Mouse (Mus musculus): ENCODE data around the gene Gpr157. TPM values are rescaled to one million over a fixed set of nuclear protein-coding genes. Genes with fewer than 3 reads are reported as not detected.
"Not testable (repeated sequence)": the region's sequence is repeated elsewhere in the genome, so short reads cannot be mapped to it uniquely, and the experiment has no call there.

Gpr157 gene
- 0.29 and 0.47 TPM in 2 replicates for polyA plus RNA-seq (2014; fragmentation: Nextera tagmentation; extraction: Ambion mirVana)

DNA sequence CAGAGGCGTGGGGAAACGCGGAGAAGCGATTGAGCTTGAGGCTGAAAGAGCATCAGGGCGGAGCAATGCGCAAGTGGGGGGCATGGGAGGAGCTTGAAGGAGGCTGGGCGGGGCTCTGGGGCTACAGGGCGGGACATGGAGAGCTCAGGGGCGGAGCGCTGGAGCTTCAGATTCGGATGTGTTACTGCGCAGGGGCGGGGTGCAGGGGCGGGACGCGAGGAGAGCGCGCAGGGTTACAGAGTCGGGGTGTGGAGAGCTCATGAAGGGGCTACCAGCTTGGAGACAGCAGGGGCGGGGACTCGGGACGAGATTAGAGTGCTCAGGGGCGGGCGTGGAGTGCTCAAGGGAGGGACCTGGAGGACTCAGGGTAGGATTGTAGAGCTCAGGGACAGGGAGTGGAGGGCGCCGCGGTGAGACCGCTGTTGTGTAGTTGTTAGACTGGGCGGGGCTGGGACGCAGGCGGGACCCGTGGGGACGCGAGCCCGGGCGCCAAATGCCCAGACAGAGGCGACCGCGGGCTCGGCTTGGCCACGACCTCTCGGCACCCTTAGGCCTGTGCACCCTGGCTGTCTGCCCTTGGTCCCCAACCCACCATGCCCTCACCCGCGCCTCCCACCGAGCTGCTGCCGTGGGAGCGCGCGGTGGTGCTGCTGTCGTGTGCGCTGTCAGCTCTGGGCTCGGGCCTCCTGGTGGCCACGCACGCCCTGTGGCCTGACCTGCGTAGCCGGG, at the start of gene Gpr157:
TSS of gene Gpr157 (plus strand) at position 205 of the 729 bp plus-strand sequence.
- Histone ChIP-seq H3K9me3 (ENCODE audit: control insufficient read depth, low read length) (no peaks in the 10 kb centered on the region), H3K4me2 (ENCODE audit: low read depth, severe bottlenecking) (peak within 1 kb of the TSS; percentile 99), H3K27me3 (ENCODE audit: control insufficient read depth, insufficient read depth, low read length) (peaks cover 6% of the 10 kb centered on the region), H3K27ac (replicated peaks; ENCODE audit: low read depth, low read length) (no peak within 1 kb of the TSS; the same call in 1 of the 2 replicates), H3K4me3 (ENCODE audit: low read depth, low read length) (peak within 1 kb of the TSS; percentile 57), H3K9ac (ENCODE audit: low read length) (peak within 1 kb of the TSS; percentile 56), H3K4me1 (ENCODE audit: control insufficient read depth, insufficient read depth, low read length) (peaks cover 6% of the 10 kb centered on the region; the same call in 1 of the 2 replicates), H3K36me3 (ENCODE audit: control insufficient read depth, insufficient read depth, low read length) (no peaks in the 10 kb centered on the region)
- WGBS = under 1% methylated on average over 55 of the region's 56 CpGs
- peak; percentile 94 for DNase-seq (ENCODE audit: low spot score)
- peak; percentile 93 for ATAC-seq (ENCODE audit: insufficient number of reproducible peaks, low FRiP score, low TSS enrichment, low read depth)

DNA sequence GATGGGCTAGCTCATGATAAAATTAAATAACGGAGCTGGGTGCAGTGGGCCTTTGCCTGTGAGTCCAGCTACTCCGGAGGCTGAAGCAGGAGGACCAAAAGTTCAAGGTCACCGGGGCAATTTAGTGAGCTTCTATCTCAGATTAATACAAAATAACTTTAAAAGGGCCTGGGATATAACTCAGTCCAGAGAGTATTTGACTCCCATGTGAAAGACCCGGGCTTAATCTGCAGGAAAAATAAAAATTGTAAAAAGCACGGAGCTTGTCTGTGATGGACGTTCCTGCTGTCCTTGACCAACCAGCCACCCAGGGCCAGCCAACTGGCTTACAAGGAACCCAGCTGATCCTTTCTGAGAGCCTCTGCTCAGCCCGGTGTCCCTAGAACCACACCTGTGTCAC, 48.6 kb upstream of the Gpr157 start:
- DNase-seq (ENCODE audit: low spot score) (no peak), ATAC-seq (ENCODE audit: insufficient number of reproducible peaks, low FRiP score, low TSS enrichment, low read depth) (no peak)
- H3K36me3 ChIP-seq (ENCODE audit: control insufficient read depth, insufficient read depth, low read length) = no peaks in the 10 kb centered on the region
- no peak overlapping the region for H3K4me3 ChIP-seq (ENCODE audit: low read depth, low read length)
- 85% methylated on average over 7 of the region's 7 CpGs for WGBS
- no peak overlapping the region for H3K27ac ChIP-seq (replicated peaks; ENCODE audit: low read depth, low read length)
- no peak overlapping the region for H3K9ac ChIP-seq (ENCODE audit: low read length)
- H3K4me2 ChIP-seq (ENCODE audit: low read depth, severe bottlenecking) = no peak overlapping the region
- H3K4me1 ChIP-seq (ENCODE audit: control insufficient read depth, insufficient read depth, low read length) = 0 out of 2 replicates have a peak, but pooled peaks cover 1% of the 10 kb centered on the region
- no peaks in the 10 kb centered on the region for H3K9me3 ChIP-seq (ENCODE audit: control insufficient read depth, low read length)
- peaks cover 17% of the 10 kb centered on the region for H3K27me3 ChIP-seq (ENCODE audit: control insufficient read depth, insufficient read depth, low read length)

DNA sequence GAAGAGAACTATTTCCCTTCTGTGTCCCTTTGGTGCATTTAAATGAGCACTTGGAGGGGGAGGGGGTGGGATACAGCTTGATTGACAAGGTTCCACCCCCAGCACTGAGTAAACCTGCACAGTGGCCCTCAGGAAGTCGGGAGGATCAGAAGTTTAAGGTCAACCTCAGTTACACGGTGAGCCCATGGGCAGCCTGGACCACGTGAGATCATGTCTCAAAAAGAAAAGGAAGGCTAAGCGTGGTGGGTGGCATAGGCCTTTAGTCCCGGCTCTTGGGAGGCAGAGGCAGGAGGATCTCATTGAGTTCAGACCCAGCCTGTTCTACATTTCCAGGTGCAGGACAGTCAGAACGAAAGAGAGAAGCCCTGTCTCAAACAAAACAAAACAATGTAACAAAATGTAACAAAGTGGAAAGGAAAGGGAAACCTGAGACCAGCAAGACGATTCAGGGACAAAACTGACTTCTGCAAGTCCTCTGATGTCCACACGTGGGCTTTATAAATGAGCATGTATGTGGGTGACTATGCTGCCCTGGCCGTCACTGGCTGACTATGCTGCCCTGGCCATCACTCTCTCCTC, 47.1 kb upstream of the Gpr157 start:
- Histone ChIP-seq H3K4me1 (ENCODE audit: control insufficient read depth, insufficient read depth, low read length) (no peaks in the 10 kb centered on the region), H3K27me3 (ENCODE audit: control insufficient read depth, insufficient read depth, low read length) (peaks cover 1% of the 10 kb centered on the region), H3K4me2 (ENCODE audit: low read depth, severe bottlenecking) (no peak overlapping the region), H3K4me3 (ENCODE audit: low read depth, low read length) (no peak overlapping the region), H3K36me3 (ENCODE audit: control insufficient read depth, insufficient read depth, low read length) (no peaks in the 10 kb centered on the region), H3K27ac (replicated peaks; ENCODE audit: low read depth, low read length) (no peak overlapping the region), H3K9ac (ENCODE audit: low read length) (no peak overlapping the region), H3K9me3 (ENCODE audit: control insufficient read depth, low read length) (no peaks in the 10 kb centered on the region)
- WGBS = 79% methylated on average over 9 of the region's 9 CpGs
- ATAC-seq (ENCODE audit: insufficient number of reproducible peaks, low FRiP score, low TSS enrichment, low read depth) = no peak
- no peak for DNase-seq (ENCODE audit: low spot score)

DNA sequence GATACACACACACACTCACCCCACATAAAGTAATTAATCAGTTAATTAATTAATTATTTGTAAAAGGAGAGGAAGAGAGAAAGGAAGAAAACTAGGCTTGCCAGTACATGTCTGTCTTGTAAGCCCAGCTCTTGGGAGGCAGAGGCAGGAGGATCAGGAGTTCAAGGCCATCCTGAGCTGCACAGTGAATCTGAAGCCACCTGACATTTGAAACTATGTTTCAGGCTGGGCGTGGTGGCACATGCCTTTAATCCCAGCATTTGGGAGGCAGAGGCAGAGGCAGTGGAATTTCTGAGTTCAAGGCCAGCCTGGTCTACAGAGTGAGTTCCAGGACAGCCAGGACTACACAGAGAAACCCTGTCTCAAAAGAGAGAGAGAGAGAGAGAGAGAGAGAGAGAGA, 46.3 kb upstream of the Gpr157 start:
- not testable (repeated sequence) for H3K27me3 ChIP-seq (ENCODE audit: control insufficient read depth, insufficient read depth, low read length); H3K9ac ChIP-seq (ENCODE audit: low read length); H3K4me1 ChIP-seq (ENCODE audit: control insufficient read depth, insufficient read depth, low read length); H3K36me3 ChIP-seq (ENCODE audit: control insufficient read depth, insufficient read depth, low read length); H3K4me2 ChIP-seq (ENCODE audit: low read depth, severe bottlenecking); H3K4me3 ChIP-seq (ENCODE audit: low read depth, low read length); H3K9me3 ChIP-seq (ENCODE audit: control insufficient read depth, low read length); ATAC-seq (ENCODE audit: insufficient number of reproducible peaks, low FRiP score, low TSS enrichment, low read depth); DNase-seq (ENCODE audit: low spot score); H3K27ac ChIP-seq (replicated peaks; ENCODE audit: low read depth, low read length)
- 76% methylated on average over 1 of the region's 1 CpGs for WGBS

DNA sequence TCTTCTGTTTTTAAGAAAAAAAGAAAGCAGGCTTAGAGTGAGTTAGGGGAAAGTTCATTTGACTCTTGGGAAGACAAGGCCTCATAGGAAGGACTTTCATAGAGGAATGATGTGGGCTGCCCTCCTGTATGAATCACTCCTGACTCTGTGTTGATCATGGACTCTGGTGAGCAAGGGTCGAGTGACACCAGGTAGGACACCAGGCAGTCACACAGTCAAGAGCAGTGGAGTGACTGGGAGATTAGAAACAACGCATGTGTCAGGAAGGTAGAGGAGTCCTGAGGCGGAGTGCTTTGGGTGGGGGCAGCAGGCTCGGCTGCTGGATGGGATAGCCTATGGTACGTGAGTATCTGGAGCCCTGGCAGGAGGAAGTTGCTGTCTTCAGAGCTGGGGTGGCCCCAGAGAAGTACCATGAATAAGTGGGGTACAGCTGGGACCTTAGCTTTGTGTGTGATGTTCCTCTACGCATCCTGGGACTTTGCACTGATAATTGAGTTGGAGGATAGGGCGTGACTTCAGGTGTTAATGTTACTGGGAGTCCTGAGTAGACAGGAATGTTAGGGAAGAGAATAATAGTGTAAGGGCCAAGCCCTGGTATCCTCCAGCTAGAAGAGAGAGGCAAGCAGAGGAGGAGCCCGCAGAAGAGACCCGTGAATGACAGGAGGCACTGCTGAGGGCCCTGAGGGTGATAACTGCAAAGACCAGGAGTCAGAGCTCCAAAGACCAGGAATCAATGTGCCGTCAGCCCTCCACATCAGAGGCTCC, 45.6 kb upstream of the Gpr157 start:
- Histone ChIP-seq H3K27ac (replicated peaks; ENCODE audit: low read depth, low read length) (no peak overlapping the region), H3K27me3 (ENCODE audit: control insufficient read depth, insufficient read depth, low read length) (0 out of 2 replicates have a peak, but pooled peaks cover 2% of the 10 kb centered on the region), H3K9me3 (ENCODE audit: control insufficient read depth, low read length) (no peaks in the 10 kb centered on the region), H3K4me3 (ENCODE audit: low read depth, low read length) (no peak overlapping the region), H3K4me1 (ENCODE audit: control insufficient read depth, insufficient read depth, low read length) (no peaks in the 10 kb centered on the region), H3K36me3 (ENCODE audit: control insufficient read depth, insufficient read depth, low read length) (no peaks in the 10 kb centered on the region), H3K4me2 (ENCODE audit: low read depth, severe bottlenecking) (no peak overlapping the region), H3K9ac (ENCODE audit: low read length) (no peak overlapping the region)
- ATAC-seq (ENCODE audit: insufficient number of reproducible peaks, low FRiP score, low TSS enrichment, low read depth) (no peak), DNase-seq (ENCODE audit: low spot score) (no peak)
- 80% methylated on average over 10 of the region's 10 CpGs for whole genome bisulfite sequencing

DNA sequence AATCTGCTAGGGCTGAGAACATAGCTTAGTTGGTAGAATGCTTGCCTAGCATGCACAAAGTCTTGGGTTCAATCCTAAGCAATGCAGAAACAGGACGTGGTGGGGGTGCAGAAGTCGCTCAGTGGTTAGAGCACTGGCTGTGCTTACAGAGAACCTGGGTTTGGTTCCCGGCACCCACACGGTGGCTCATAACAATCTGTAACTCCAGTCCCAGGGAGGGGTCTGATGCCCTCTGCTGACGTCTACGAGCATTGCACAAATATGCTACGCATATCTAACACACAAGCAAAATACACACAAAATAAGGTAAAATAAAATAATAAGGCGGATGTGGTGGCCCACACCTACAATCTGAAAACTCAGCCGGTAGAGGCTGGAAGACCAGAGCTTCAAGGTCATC, 43.6 kb upstream of the Gpr157 start:
- H3K4me3 ChIP-seq (ENCODE audit: low read depth, low read length) = no peak overlapping the region
- DNase-seq (ENCODE audit: low spot score) (no peak), ATAC-seq (ENCODE audit: insufficient number of reproducible peaks, low FRiP score, low TSS enrichment, low read depth) (no peak)
- H3K27ac ChIP-seq (replicated peaks; ENCODE audit: low read depth, low read length) = no peak overlapping the region
- H3K4me2 ChIP-seq (ENCODE audit: low read depth, severe bottlenecking) = no peak overlapping the region
- peaks cover 10% of the 10 kb centered on the region for H3K4me1 ChIP-seq (ENCODE audit: control insufficient read depth, insufficient read depth, low read length)
- H3K9ac ChIP-seq (ENCODE audit: low read length) = no peak overlapping the region
- WGBS = 90% methylated on average over 9 of the region's 9 CpGs
- H3K9me3 ChIP-seq (ENCODE audit: control insufficient read depth, low read length) = no peaks in the 10 kb centered on the region
- no peaks in the 10 kb centered on the region for H3K36me3 ChIP-seq (ENCODE audit: control insufficient read depth, insufficient read depth, low read length)
- H3K27me3 ChIP-seq (ENCODE audit: control insufficient read depth, insufficient read depth, low read length) = peaks cover 12% of the 10 kb centered on the region

DNA sequence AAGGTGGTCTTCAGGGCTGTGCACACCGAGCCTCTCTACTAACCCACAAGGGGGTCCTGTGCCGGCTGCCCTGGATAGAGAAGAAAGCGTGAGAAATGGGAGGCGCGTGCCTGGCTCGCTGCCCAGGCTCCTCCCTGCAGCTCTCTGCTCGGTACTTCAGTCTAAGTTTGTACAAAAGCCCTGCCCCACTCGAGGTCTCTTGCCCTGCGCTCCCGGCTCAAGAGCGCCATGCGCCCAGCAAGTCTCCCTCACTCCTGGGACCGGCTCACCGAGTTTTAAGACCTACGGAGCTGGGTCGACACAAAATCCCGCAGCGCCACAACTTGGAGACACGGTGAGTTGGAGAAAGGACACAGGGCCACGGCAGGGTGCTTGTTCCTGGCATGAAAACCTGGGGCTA, 39.1 kb upstream of the Gpr157 start:
- peak; percentile 29; the same call in 1 of the 2 replicates for ATAC-seq (ENCODE audit: insufficient number of reproducible peaks, low FRiP score, low TSS enrichment, low read depth)
- H3K4me2 ChIP-seq (ENCODE audit: low read depth, severe bottlenecking) = peak overlapping the region; percentile 92
- H3K9me3 ChIP-seq (ENCODE audit: control insufficient read depth, low read length) = no peaks in the 10 kb centered on the region
- peaks cover 28% of the 10 kb centered on the region for H3K27me3 ChIP-seq (ENCODE audit: control insufficient read depth, insufficient read depth, low read length)
- no peaks in the 10 kb centered on the region for H3K36me3 ChIP-seq (ENCODE audit: control insufficient read depth, insufficient read depth, low read length)
- H3K27ac ChIP-seq (replicated peaks; ENCODE audit: low read depth, low read length) = no peak overlapping the region
- peak overlapping the region; percentile 43 for H3K4me3 ChIP-seq (ENCODE audit: low read depth, low read length)
- peaks cover 14% of the 10 kb centered on the region for H3K4me1 ChIP-seq (ENCODE audit: control insufficient read depth, insufficient read depth, low read length)
- 0% methylated on average over 20 of the region's 20 CpGs for WGBS
- peak overlapping the region; percentile 43 for H3K9ac ChIP-seq (ENCODE audit: low read length)
- peak; percentile 68 for DNase-seq (ENCODE audit: low spot score)

DNA sequence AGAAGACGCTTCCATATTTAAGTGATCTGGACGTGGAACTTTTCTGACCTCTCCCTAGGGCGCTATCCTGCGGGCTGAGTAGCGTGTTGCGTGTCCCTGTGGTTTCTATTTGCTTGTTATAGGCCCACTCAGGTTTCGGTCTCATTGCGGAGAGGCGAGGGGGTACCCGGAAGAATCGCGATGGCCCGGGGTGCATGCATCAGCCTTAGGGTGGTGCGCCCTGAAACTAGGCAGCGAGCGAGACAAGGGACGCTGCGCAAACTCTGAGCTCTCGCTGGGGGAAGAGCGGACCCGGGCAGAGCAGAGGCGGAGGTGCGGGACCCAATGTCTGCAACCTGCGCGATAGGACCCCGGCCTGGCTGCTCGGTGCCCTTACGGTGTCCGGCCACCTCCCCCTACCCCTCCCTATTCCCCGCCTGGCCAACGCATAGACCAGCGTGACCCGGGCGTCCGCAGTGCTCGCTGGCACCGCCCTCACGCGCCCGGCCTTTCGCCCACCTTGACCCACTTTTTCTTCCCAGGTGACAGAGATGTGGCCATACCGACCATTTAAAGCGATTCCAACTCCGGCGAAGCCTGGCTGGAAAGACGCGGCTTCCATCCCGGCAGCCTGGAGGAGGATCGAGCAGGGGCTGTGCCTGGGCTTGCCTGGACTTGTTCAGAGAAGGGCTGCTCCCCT, 38.5 kb upstream of the Gpr157 start:
- Histone ChIP-seq H3K36me3 (ENCODE audit: control insufficient read depth, insufficient read depth, low read length) (no peaks in the 10 kb centered on the region), H3K9me3 (ENCODE audit: control insufficient read depth, low read length) (no peaks in the 10 kb centered on the region), H3K9ac (ENCODE audit: low read length) (peak overlapping the region; percentile 43), H3K4me3 (ENCODE audit: low read depth, low read length) (peak overlapping the region; percentile 43), H3K27ac (replicated peaks; ENCODE audit: low read depth, low read length) (no peak overlapping the region), H3K27me3 (ENCODE audit: control insufficient read depth, insufficient read depth, low read length) (peaks cover 28% of the 10 kb centered on the region), H3K4me1 (ENCODE audit: control insufficient read depth, insufficient read depth, low read length) (peaks cover 14% of the 10 kb centered on the region), H3K4me2 (ENCODE audit: low read depth, severe bottlenecking) (peak overlapping the region; percentile 92)
- 1% methylated on average over 49 of the region's 49 CpGs for WGBS
- peak; percentile 67 for DNase-seq (ENCODE audit: low spot score)
- ATAC-seq (ENCODE audit: insufficient number of reproducible peaks, low FRiP score, low TSS enrichment, low read depth) = no peak

Measured in limb, embryonic 11.5 days (tissue).